Mouse (Mus musculus) forebrain, embryonic 13.5 days (tissue): ENCODE results near the gene Tbx20. TPM values are rescaled to one million over a fixed set of nuclear protein-coding genes. Genes with fewer than 3 reads are reported as not detected.

Experiments
- ATAC-seq: fragments of 200-750 bp; cut with Nextera tagmentation; 2 replicates; pipeline ENCODE4 v1.8.0; 2017
- H3K27ac ChIP-seq: fragments of 300-500 bp; sonication (generic); 2 replicates; pipeline ENCODE4 v1.5.1; 2015; ENCODE audit warnings: inconsistent platforms, mild to moderate bottlenecking, moderate library complexity
- H3K27me3 ChIP-seq: fragments of 300-500 bp; sonication (generic); 2 replicates; pipeline ENCODE4 v1.6.1; 2015; ENCODE audit warnings: mild to moderate bottlenecking, inconsistent platforms
- H3K36me3 ChIP-seq: fragments of 300-500 bp; sonication (generic); 2 replicates; pipeline ENCODE4 v1.6.1; 2015; ENCODE audit warnings: mild to moderate bottlenecking, inconsistent platforms; ENCODE audit not compliant: poor library complexity, severe bottlenecking
- H3K4me1 ChIP-seq: fragments of 300-500 bp; sonication (generic); 2 replicates; pipeline ENCODE4 v1.6.1; 2015; ENCODE audit warnings: inconsistent platforms
- H3K4me2 ChIP-seq: fragments of 300-500 bp; sonication (generic); 2 replicates; pipeline ENCODE4 v1.6.1; 2015; ENCODE audit warnings: inconsistent platforms, mild to moderate bottlenecking, moderate library complexity
- H3K4me3 ChIP-seq: fragments of 300-500 bp; sonication (generic); 2 replicates; pipeline ENCODE4 v1.5.1; 2015; ENCODE audit warnings: mild to moderate bottlenecking, inconsistent platforms
- H3K9ac ChIP-seq: fragments of 300-500 bp; sonication (generic); 2 replicates; pipeline ENCODE4 v1.6.1; 2015; ENCODE audit warnings: mild to moderate bottlenecking, inconsistent platforms
- H3K9me3 ChIP-seq: fragments of 300-500 bp; sonication (generic); replicated peaks from 2 replicates; pipeline ENCODE4 v1.6.1; 2016; ENCODE audit warnings: inconsistent platforms
- WGBS: fragments of 180-500 bp; shearing (Covaris S2); methylation state at CpG from one replicate; pipeline ENCODE4 v1.1.7; 2015; 5-methylcytosine and 5-hydroxymethylcytosine counted together
- polyA plus RNA-seq: library from polyadenylated mRNA; unstranded; fragments of >200 nt; fragmentation: Nextera tagmentation; extraction: Ambion mirVana; gene quantifications from 2 replicates; pipeline ENCODE4 v1.2.1, GENCODE M21; 2015

Gene Tbx20
- polyA plus RNA-seq, 1 experiment from 2014 or later, result 0.01 TPM

DNA sequence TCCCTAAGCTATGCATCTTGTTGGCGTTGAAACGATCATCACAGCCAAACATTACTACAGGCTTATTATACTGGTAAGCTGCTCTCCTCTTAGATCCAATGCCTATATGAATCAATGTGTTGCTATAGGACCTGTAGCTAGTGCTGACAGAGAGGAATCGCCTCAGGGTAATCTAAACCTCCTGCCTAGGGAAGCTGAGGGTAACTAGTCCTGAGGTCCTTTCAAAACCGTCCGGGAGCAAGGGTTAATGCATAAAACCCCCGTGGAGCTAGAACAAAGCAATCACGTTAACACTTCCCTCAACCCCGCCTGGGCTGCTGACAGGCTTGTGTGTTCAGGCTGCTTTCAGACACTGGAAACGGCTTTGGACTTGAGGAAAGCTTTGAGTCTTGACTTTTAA is 2.4 kb upstream of the Tbx20 start:
- Histone ChIP-seq H3K9me3 (no peaks in the 10 kb centered on the region), H3K27me3 (peaks cover 98% of the 10 kb centered on the region), H3K4me2 (no peak overlapping the region), H3K4me3 (no peak overlapping the region), H3K9ac (no peak overlapping the region), H3K27ac (no peak overlapping the region), H3K36me3 (no peaks in the 10 kb centered on the region), H3K4me1 (peaks cover 35% of the 10 kb centered on the region)
- no peak for ATAC-seq
- WGBS, result 1% methylated on average over 9 of the region's 9 CpGs

DNA sequence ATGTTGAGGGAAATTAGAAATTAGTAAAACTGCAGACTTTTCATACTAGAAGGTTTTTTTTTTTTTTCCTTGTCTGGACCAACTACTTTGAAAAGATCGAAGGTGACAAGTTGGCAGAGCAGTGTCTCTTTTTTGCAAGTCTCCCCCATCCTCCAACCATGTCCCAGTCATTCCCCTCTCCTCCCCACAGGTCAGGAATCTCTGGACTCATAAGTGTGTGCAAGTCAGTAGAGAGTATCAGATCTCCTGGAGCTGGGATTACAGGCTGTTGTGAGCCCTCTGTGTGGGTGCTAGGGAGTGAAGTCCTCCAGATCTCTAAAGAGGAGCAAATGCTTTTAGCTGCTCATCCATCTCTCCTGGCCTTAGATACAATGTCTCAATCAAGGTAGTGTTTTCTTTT is 1.5 kb upstream of the Tbx20 start:
- Histone ChIP-seq H3K27ac (no peak overlapping the region), H3K36me3 (no peaks in the 10 kb centered on the region), H3K9me3 (no peaks in the 10 kb centered on the region), H3K4me3 (no peak overlapping the region), H3K4me2 (no peak overlapping the region), H3K4me1 (peaks cover 27% of the 10 kb centered on the region), H3K9ac (no peak overlapping the region), H3K27me3 (peaks cover 98% of the 10 kb centered on the region)
- WGBS, result 11% methylated on average over 1 of the region's 1 CpGs
- no peak for ATAC-seq

DNA sequence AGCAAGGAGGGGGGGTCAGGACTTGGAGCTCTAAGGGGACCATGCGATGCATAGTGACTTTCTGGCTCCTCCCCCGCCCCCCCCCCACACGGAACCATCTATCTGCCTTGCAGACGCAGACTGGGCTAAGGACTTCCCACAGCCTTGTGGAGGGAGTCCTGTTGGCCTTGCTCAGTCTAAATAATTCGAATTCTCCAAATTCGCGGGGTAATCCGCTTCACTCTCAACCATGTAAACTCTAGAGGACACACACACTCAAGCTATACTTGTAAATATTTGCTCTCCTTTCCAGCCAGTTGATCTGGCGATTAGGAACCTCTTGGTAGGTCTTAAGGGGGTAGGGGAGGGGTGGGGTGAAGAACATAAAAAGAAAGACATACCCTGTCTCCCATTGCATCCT is 898 bp upstream of the Tbx20 start:
- 0% methylated on average over 9 of the region's 9 CpGs for WGBS
- Histone ChIP-seq H3K4me1 (peaks cover 29% of the 10 kb centered on the region), H3K36me3 (no peaks in the 10 kb centered on the region), H3K4me3 (no peak overlapping the region), H3K9ac (no peak overlapping the region), H3K27me3 (peaks cover 98% of the 10 kb centered on the region), H3K4me2 (no peak overlapping the region), H3K9me3 (no peaks in the 10 kb centered on the region), H3K27ac (no peak overlapping the region)
- ATAC-seq, result no peak

DNA sequence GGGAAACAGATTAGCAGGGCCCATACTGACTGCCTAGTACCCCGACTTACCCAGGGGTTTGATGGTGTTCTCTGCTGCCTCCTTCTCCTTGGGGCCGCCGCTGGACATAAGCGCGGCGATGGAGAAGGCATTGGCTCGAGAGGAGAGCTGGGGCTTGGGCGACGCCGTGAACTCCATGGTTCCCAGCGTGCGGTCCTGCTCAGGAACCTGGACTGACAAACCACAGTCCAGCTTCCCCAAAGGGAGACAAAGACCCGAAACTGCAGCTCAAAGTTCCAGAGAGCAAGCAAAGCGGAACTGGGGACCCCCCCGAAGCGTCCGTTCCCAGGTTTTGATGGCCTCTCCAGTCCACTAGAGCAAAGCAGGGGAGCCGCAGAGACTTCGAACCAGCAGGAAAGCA is 434 bp downstream of the Tbx20 start:
- Histone ChIP-seq H3K4me1 (peaks cover 29% of the 10 kb centered on the region), H3K27me3 (peaks cover 95% of the 10 kb centered on the region), H3K9me3 (no peaks in the 10 kb centered on the region), H3K4me2 (peak overlapping the region; percentile 54), H3K36me3 (no peaks in the 10 kb centered on the region), H3K9ac (no peak overlapping the region), H3K4me3 (peak overlapping the region; percentile 31), H3K27ac (no peak overlapping the region)
- no peak for ATAC-seq
- 0% methylated on average over 19 of the region's 19 CpGs for WGBS

DNA sequence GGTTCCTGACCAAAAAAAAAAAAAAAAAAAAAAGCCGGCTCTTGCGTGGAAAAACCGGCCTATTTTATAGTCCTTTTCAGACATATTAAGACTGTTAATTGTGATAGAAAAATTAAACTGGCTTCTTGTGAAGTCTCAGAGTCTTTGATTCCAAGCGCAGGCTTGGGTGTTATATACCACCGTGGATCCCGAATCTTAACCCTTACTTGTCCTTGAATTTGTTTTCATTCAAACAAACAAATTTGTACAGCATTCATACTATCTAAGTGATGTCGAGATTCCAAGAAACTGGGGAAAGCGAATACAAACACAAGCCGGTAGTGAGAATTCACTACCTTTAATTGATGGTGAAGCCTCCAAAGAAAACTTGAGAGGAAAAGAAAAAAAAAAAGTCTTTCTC is 932 bp downstream of the Tbx20 start:
- Histone ChIP-seq H3K27me3 (peaks cover 96% of the 10 kb centered on the region), H3K9ac (no peak overlapping the region), H3K4me2 (no peak overlapping the region), H3K4me3 (no peak overlapping the region), H3K27ac (no peak overlapping the region), H3K36me3 (no peaks in the 10 kb centered on the region), H3K9me3 (no peaks in the 10 kb centered on the region), H3K4me1 (peaks cover 29% of the 10 kb centered on the region)
- ATAC-seq, result no peak
- under 1% methylated on average over 9 of the region's 9 CpGs for WGBS

DNA sequence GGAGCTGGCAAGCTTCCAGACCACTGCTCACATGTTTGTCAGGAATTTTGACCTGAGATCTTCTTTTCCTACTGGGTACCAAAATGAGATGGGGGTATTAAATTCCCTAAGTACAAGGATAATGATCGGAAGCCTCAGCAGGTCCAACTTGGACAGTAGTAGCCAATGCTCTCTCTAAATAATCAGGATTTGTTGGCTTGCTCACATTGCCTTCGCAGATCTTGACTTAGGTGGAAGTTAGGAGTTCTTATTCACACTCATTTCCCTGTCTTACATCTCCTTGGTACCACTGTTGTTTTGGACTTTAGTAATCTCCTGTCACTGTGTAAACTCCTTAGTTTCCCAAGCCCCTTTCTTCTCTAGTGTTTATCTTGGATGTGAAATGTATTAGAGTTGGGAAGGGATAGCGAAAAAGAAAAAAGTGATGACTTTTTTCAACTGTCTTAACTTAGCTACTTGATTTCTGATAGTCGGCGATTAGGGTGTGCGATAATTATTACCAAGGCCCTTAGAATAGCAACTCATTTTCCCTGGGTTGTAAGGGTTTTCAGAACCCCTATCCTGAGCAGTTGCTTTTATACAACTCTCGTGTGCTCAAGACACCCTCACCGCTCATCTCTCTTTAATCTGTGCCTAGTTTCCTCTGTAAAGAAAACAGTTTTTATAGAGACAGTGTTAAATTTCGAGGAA is 1.5 kb downstream of the Tbx20 start:
- H3K9me3 ChIP-seq, result no peaks in the 10 kb centered on the region
- peaks cover 96% of the 10 kb centered on the region for H3K27me3 ChIP-seq
- 5% methylated on average over 9 of the region's 9 CpGs for WGBS
- no peak overlapping the region for H3K4me2 ChIP-seq
- no peaks in the 10 kb centered on the region for H3K36me3 ChIP-seq
- peaks cover 25% of the 10 kb centered on the region for H3K4me1 ChIP-seq
- ATAC-seq, result no peak
- no peak overlapping the region for H3K9ac ChIP-seq
- H3K4me3 ChIP-seq, result no peak overlapping the region
- H3K27ac ChIP-seq, result no peak overlapping the region

DNA sequence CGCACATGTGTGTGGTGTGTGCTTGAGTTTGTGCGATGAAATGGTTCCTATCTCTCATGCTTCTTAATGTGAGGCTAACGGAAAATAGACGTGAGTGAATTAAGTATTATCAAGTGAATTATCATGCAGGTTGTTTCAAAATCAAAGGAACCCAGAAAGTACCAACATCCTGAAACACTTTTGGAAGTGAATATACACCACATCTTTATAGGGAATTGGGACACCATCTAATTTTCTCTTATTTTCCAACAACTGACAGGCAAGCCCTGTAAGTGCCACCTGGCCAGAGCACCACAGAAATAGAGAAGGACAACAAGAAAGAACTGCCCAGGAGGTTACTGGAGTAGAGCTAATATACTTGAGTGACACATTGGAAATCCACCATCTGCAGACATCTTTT is 2.4 kb downstream of the Tbx20 start:
- Histone ChIP-seq H3K4me3 (no peak overlapping the region), H3K27ac (no peak overlapping the region), H3K9ac (no peak overlapping the region), H3K4me1 (peaks cover 16% of the 10 kb centered on the region), H3K36me3 (no peaks in the 10 kb centered on the region), H3K9me3 (no peaks in the 10 kb centered on the region), H3K4me2 (no peak overlapping the region), H3K27me3 (peaks cover 94% of the 10 kb centered on the region)
- 8% methylated on average over 4 of the region's 4 CpGs for WGBS
- ATAC-seq, result no peak

DNA sequence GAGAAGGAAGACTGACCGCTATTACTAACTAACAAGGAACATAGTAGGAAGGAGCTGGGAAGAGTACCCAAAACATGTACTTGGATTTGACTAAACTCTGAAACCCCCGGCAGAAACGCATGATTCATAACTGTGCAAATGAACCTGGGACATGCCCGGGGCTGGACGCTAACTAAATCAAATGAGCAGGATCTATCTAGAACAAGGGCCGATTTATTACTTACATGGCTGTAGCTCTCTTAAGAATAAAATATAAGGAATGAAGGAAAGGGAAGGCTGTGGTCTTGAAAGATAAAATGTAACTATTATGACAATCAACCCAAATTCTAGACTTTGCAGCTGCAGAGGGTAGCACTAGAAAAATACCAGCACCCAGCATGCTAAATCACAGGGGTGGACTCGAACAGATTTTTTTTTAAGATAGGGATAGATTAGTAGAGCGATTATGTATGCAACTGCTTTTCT is 3.1 kb downstream of the Tbx20 start:
- Histone ChIP-seq H3K9me3 (no peaks in the 10 kb centered on the region), H3K9ac (no peak overlapping the region), H3K4me2 (no peak overlapping the region), H3K36me3 (no peaks in the 10 kb centered on the region), H3K27ac (no peak overlapping the region), H3K27me3 (peaks cover 92% of the 10 kb centered on the region), H3K4me1 (peaks cover 16% of the 10 kb centered on the region), H3K4me3 (no peak overlapping the region)
- ATAC-seq, result no peak
- WGBS, result 4% methylated on average over 8 of the region's 8 CpGs

DNA sequence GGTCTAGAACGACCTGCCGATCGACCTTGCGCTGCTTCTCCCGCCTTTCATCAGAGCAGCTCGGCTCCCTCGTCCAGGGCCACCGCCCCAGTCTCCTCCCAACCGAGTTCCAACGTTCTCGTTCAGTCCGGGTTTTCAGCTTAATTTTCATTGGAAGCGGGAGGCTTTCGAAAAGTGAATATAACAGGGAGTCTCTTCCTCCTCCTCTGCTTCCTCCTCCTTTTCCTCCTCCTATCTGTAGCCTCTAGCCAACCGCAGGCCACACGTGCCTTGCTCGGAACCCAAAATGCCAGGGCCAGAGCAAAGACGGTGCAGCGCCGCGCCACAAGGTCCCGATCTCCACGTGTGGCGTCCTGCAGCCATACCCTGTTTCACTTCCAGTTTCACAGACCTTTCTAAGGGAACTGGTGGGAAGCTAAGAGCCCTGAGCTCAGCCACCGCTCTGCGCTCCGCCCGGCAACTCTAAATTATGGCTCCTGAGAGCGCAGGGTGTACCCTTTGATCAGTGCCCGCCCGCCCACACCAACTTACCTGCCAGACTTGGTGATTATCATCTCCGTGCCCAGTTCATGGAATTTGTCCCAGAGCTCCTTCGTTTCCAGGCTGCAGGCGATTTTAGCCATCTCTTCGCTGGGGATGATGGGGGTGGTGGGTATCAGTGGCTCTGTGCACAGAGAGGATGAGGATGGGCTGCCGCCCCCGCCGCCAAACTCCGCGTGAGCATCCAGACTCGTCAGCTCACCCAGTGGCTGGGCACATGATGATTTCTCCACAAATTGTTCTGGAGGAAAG is 3.8 kb downstream of the Tbx20 start:
- H3K27ac ChIP-seq, result no peak overlapping the region
- H3K4me2 ChIP-seq, result peak overlapping the region; percentile 32
- ATAC-seq, result no peak
- under 1% methylated on average over 41 of the region's 41 CpGs for WGBS
- H3K9me3 ChIP-seq, result no peaks in the 10 kb centered on the region
- no peak overlapping the region for H3K9ac ChIP-seq
- H3K36me3 ChIP-seq, result no peaks in the 10 kb centered on the region
- H3K27me3 ChIP-seq, result peaks cover 90% of the 10 kb centered on the region
- H3K4me3 ChIP-seq, result peak overlapping the region; percentile 17
- H3K4me1 ChIP-seq, result peaks cover 16% of the 10 kb centered on the region

DNA sequence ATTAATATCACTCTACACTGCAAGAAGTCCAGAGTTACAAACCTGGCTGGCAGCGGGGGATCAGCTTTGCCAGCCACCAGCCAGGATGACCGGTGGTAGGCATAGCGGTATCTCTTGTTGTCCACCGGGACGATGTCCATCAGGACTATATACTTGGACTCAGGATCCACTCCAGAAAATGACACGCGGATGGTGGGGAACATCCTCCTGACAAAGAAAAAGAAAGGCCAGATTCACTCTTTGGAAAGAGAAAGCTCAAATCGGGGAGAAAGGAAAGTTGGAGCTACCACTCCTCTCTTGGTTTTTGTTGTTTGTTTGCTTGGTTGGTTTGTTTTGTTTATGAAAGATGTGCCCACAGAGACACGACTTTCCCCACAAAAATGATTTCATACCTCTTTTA is 4.5 kb downstream of the Tbx20 start:
- Histone ChIP-seq H3K4me3 (no peak overlapping the region), H3K9me3 (no peaks in the 10 kb centered on the region), H3K27me3 (peaks cover 90% of the 10 kb centered on the region), H3K4me2 (no peak overlapping the region), H3K9ac (no peak overlapping the region), H3K36me3 (no peaks in the 10 kb centered on the region), H3K27ac (no peak overlapping the region), H3K4me1 (peaks cover 16% of the 10 kb centered on the region)
- no peak for ATAC-seq
- 2% methylated on average over 9 of the region's 9 CpGs for WGBS

DNA sequence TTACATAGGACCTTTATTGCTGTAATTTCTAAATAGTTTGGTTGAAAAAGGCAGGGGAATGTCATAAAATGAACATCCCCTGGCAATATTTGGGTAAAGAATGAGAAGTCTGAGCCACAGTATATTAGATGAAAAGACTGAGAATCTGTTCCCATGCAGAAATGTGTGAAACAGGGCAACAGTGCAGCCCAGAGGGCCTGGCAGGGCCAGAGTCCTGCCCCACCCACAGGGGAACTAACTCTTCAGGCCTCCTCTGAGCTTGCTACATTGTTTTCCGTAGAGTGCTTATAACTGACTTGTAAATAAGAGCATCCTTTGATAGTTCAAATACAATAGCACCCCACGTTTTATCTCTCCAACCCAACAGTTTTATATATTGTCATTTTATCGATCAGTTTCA is 7.0 kb downstream of the Tbx20 start:
- H3K27ac ChIP-seq, result no peak overlapping the region
- no peak overlapping the region for H3K4me2 ChIP-seq
- H3K9ac ChIP-seq, result no peak overlapping the region
- H3K4me1 ChIP-seq, result peaks cover 4% of the 10 kb centered on the region; the same call in 1 of the 2 replicates
- no peak overlapping the region for H3K4me3 ChIP-seq
- peaks cover 69% of the 10 kb centered on the region for H3K27me3 ChIP-seq
- H3K9me3 ChIP-seq, result no peaks in the 10 kb centered on the region
- no peak for ATAC-seq
- whole genome bisulfite sequencing, result 34% methylated on average over 3 of the region's 3 CpGs
- no peaks in the 10 kb centered on the region for H3K36me3 ChIP-seq

DNA sequence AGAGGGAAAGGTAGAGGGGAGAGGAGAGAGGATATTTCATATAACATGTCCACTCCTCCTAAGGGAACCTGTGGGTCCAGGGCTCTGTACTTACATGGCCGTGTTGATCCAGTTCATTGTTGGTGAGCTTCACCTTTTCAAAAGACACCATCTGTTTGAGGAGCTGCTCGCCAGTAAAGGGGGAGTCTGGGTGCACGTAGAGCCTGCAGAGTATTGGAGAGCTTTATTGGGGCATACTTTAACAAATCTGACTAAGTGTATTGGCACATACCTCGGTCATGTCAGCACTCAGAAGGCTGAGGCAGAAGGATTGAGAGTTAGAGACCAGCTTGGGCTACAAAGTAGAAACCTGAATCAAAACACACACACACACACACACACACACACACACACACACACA is 8.5 kb downstream of the Tbx20 start:
- no peak for ATAC-seq
- H3K27me3 ChIP-seq, result peaks cover 57% of the 10 kb centered on the region
- no peaks in the 10 kb centered on the region for H3K9me3 ChIP-seq
- 46% methylated on average over 4 of the region's 4 CpGs for WGBS
- no peak overlapping the region for H3K9ac ChIP-seq
- H3K4me2 ChIP-seq, result no peak overlapping the region
- no peaks in the 10 kb centered on the region for H3K36me3 ChIP-seq
- no peak overlapping the region for H3K4me3 ChIP-seq
- H3K27ac ChIP-seq, result no peak overlapping the region
- peaks cover 4% of the 10 kb centered on the region; the same call in 1 of the 2 replicates for H3K4me1 ChIP-seq
